Mouse (Mus musculus) neutrophil, adult 83 days (primary cell): ENCODE data around the gene Eya3. TPM values are rescaled to one million over a fixed set of nuclear protein-coding genes. Genes with fewer than 3 reads are reported as not detected.

Experiments
- total RNA-seq, 2 experiments: library from RNA; stranded (reverse); gene quantifications; one replicate each; pipeline ENCODE4 v1.2.4; 2023

The Eya3 gene
- total RNA-seq: 10 to 100 TPM; 30.5 to 37.3 TPM

DNA sequence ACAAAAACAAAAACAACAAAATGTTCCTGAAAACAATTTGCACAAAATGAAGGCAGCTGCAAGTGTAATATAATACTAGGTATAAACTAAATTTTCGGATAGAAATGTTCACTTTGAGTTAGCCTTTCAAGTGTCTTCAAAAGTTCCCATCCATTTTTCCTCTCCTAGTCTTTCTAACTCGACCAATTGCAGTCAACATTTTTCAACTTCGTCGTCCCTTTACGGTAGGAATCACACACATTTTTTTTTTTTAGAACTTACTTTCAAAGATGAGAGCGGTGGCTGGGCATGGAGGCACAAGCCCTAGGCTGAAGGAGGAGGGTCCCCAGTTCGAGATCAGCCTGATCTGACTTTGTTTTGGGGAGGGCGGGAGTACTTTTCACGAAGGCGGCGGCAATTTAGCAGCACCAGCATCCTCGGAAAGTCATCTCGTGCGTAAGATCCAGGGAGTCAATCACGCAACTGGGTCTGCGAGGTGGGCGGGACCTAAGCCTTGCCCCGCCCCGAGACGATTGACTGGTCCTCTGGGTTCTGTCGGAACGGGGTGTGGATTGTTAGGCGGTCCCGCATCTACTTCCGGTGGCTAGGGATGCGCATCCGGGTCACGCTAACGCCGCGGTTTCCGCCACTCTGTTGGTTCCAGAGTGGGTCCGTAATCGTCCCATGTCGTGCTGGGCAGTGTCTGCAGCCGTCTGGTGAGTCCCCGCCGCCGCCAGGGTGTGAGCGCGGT, at the start of gene Eya3:
TSS of gene Eya3 (plus strand) at position 527 of the 730 bp plus-strand sequence.

GRCm38 (mm10) chr4:132732148-132732684, 93.4 kb downstream of the Eya3 start, which contains the start of gene Xkr8:
Gene Xkr8 (minus strand): TSS chr4:132732546.

DNA sequence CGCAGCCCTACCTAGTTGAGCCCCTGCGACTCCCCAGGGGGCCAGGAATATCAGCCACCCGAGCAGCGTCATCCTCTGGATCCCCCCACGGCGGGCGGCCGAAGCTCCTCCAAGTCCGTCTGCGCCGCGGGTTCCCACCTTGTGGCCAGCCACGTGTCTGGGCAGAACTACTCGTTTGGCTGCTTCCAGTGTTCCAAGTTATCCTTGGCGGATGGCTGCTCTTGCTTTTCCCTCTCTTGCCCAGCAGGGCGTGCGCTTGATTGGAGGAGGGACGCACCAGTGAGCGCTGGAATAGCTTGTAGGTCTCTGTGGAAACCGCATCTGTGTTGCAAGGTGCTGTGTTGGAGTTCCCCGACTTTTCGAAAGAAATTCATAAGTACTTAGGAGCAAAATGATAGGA, 118.2 kb downstream of the Eya3 start, which contains the start of gene Smpdl3b:
TSS of gene Smpdl3b (minus strand) at position 279 of the 400 bp plus-strand sequence.

GRCm38 (mm10) chr4:132767914-132768876, 129.4 kb downstream of the Eya3 start, which contains the start of gene Rpa2:
Gene Rpa2 (plus strand): TSS chr4:132768332.

Other genes starting within 250 kb of the Eya3 start
- 10 to 100 TPM; 20.8 to 22.6 TPM for gene Phactr4, start 216.5 kb upstream of the Eya3 start, total RNA-seq
- 1 to 10 TPM; 7.5 to 9.2 TPM for gene Med18, start 175.1 kb upstream of the Eya3 start, total RNA-seq
- gene Sesn2, start 128.5 kb upstream of the Eya3 start, total RNA-seq: 10 to 100 TPM; 31.2 to 35.3 TPM
- gene Atpif1, start 105.3 kb upstream of the Eya3 start, total RNA-seq: 100 to 1,000 TPM; 183 to 206 TPM
- gene Dnajc8, start 103.4 kb upstream of the Eya3 start, total RNA-seq: 10 to 100 TPM; 62.6 to 68.7 TPM
- 10 to 100 TPM; 50.7 to 58.3 TPM for gene Ptafr, start 74.9 kb upstream of the Eya3 start, total RNA-seq
- gene Xkr8, start 93.6 kb downstream of the Eya3 start, total RNA-seq: 1 to 10 TPM; 3.9 to 4.6 TPM
- 1 to 10 TPM; 1.5 to 2.3 TPM for gene Smpdl3b, start 118.3 kb downstream of the Eya3 start, total RNA-seq
- gene Rpa2, start 129.3 kb downstream of the Eya3 start, total RNA-seq: 10 to 100 TPM; 30.1 to 41.2 TPM
- gene Themis2, start 157.4 kb downstream of the Eya3 start, total RNA-seq: 100 to 1,000 TPM; 101 to 144 TPM
- 10 to 100 TPM; 23.3 to 27.0 TPM for gene Ppp1r8, start 204.2 kb downstream of the Eya3 start, total RNA-seq
- 10 to 100 TPM; 18.9 to 21.4 TPM for gene Stx12, start 245.5 kb downstream of the Eya3 start, total RNA-seq